Mouse (Mus musculus) midbrain, postnatal 0 days (tissue): ENCODE data around the gene Klhl26. TPM values are rescaled to one million over a fixed set of nuclear protein-coding genes. Genes with fewer than 3 reads are reported as not detected.

Experiments used
- ATAC-seq: fragments of 200-750 bp; cut with Nextera tagmentation; 2 replicates; pipeline ENCODE4 v1.8.0; 2017; ENCODE audit warnings: moderate number of reproducible peaks, mild to moderate bottlenecking, moderate TSS enrichment, moderate library complexity; ENCODE audit not compliant: low FRiP score
- DNase-seq: peaks from one replicate; pipeline ENCODE4 v3.0.0-alpha.2; 2015; ENCODE audit warnings: low spot score
- H3K27ac ChIP-seq: fragments of 300-500 bp; sonication (generic); 2 replicates; pipeline ENCODE4 v1.5.1; 2014; ENCODE audit warnings: low read depth, mild to moderate bottlenecking, low read length, mixed read lengths
- H3K27me3 ChIP-seq: fragments of 300-500 bp; sonication (generic); 2 replicates; pipeline ENCODE4 v1.6.1; 2014; ENCODE audit warnings: low read length, control low read depth, mixed read lengths; ENCODE audit not compliant: insufficient read depth
- H3K36me3 ChIP-seq: fragments of 300-500 bp; sonication (generic); 2 replicates; pipeline ENCODE4 v1.6.1; 2014; ENCODE audit warnings: low read length, control low read depth, mixed read lengths; ENCODE audit not compliant: insufficient read depth
- H3K4me1 ChIP-seq: fragments of 300-500 bp; sonication (generic); 2 replicates; pipeline ENCODE4 v1.6.1; 2014; ENCODE audit warnings: mild to moderate bottlenecking, control low read depth, antibody characterized with exemption, low read length, mixed read lengths; ENCODE audit not compliant: insufficient read depth
- H3K4me2 ChIP-seq: fragments of 300-500 bp; sonication (generic); 2 replicates; pipeline ENCODE4 v1.6.1; 2014; ENCODE audit warnings: low read depth, mild to moderate bottlenecking, low read length, mixed read lengths; ENCODE audit not compliant: poor library complexity, severe bottlenecking
- H3K4me3 ChIP-seq: fragments of 300-500 bp; sonication (generic); 2 replicates; pipeline ENCODE4 v1.5.1; 2014; ENCODE audit warnings: low read depth, mild to moderate bottlenecking, low read length, moderate library complexity
- H3K9ac ChIP-seq: fragments of 300-500 bp; sonication (generic); replicated peaks from 2 replicates; pipeline ENCODE4 v1.6.1; 2014; ENCODE audit warnings: mild to moderate bottlenecking, low read length, moderate library complexity, mixed read lengths; ENCODE audit not compliant: poor library complexity, severe bottlenecking
- H3K9me3 ChIP-seq: fragments of 300-500 bp; sonication (generic); 2 replicates; pipeline ENCODE4 v1.6.1; 2016; ENCODE audit warnings: low read length, control low read depth
- CTCF ChIP-seq: IDR thresholded peaks from 2 replicates; pipeline ENCODE4 v1.5.1; 2016; ENCODE audit warnings: antibody characterized with exemption, mild to moderate bottlenecking
- WGBS: fragments of 180-500 bp; shearing (Covaris S2); extraction: QIAGEN DNeasy Blood & Tissue Kit; methylation state at CpG from one replicate; pipeline ENCODE4 v1.1.7; 2014; 5-methylcytosine and 5-hydroxymethylcytosine counted together
- polyA plus RNA-seq: library from polyadenylated mRNA; unstranded; fragments of >200 nt; fragmentation: Nextera tagmentation; extraction: Ambion mirVana; gene quantifications from 2 replicates; pipeline ENCODE4 v1.2.1, GENCODE M21; 2015
- total RNA-seq: library from RNA; depleted of rRNA; stranded (reverse); fragments of >200 nt; gene quantifications from 2 replicates; pipeline ENCODE4 v1.2.3, GENCODE M21; 2014; rRNA removed

Gene Klhl26
- total RNA-seq (48.9 and 51.0 TPM in 2 replicates), polyA plus RNA-seq (39.4 TPM in 2 replicates)

- peak within 1 kb of the TSS; percentile 81 for H3K9ac ChIP-seq
- under 1% methylated on average over 53 of the region's 53 CpGs for WGBS
- H3K27me3 ChIP-seq, result no peaks in the 10 kb centered on the region
- H3K9me3 ChIP-seq, result no peaks in the 10 kb centered on the region
- H3K27ac ChIP-seq, result peak within 1 kb of the TSS; percentile 38; the same call in 1 of the 2 replicates
- no peaks in the 10 kb centered on the region for H3K36me3 ChIP-seq
- H3K4me2 ChIP-seq, result peak within 1 kb of the TSS; percentile 72
- peak; percentile 92 for DNase-seq
- peak; percentile 84 for ATAC-seq
- H3K4me1 ChIP-seq, result peaks cover 14% of the 10 kb centered on the region; the same call in 1 of the 2 replicates
- H3K4me3 ChIP-seq, result peak within 1 kb of the TSS; percentile 75
- TF ChIP-seq CTCF, result no peak
These were observed at the start of gene Klhl26 for GRCm38 (mm10) chr8:70476333-70477268. Gene Klhl26, minus strand, starts transcription at chr8:70476968.

GRCm38 (mm10) chr8:70522592-70523403, 46.0 kb upstream of the Klhl26 start:
- Histone ChIP-seq H3K27ac (peak overlapping the region; percentile 87), H3K36me3 (peaks cover 14% of the 10 kb centered on the region), H3K9ac (peak overlapping the region; percentile 83), H3K9me3 (no peaks in the 10 kb centered on the region), H3K4me3 (peak overlapping the region; percentile 73), H3K4me1 (0 out of 2 replicates have a peak, but pooled peaks cover 3% of the 10 kb centered on the region), H3K27me3 (no peaks in the 10 kb centered on the region), H3K4me2 (peak overlapping the region; percentile 77)
- TF ChIP-seq CTCF, result peak; percentile 85
- peak; percentile 99 for DNase-seq
- ATAC-seq, result peak; percentile 85
- under 1% methylated on average over 50 of the region's 51 CpGs for WGBS

GRCm38 (mm10) chr8:70519606-70520005, 42.8 kb upstream of the Klhl26 start:
- H3K9ac ChIP-seq, result no peak overlapping the region
- ATAC-seq, result no peak
- DNase-seq, result no peak
- H3K36me3 ChIP-seq, result peaks cover 22% of the 10 kb centered on the region
- no peaks in the 10 kb centered on the region for H3K27me3 ChIP-seq
- TF ChIP-seq CTCF, result no peak
- H3K27ac ChIP-seq, result no peak overlapping the region
- 0 out of 2 replicates have a peak, but pooled peaks cover 3% of the 10 kb centered on the region for H3K4me1 ChIP-seq
- 66% methylated on average over 2 of the region's 2 CpGs for WGBS
- H3K4me3 ChIP-seq, result no peak overlapping the region
- H3K4me2 ChIP-seq, result no peak overlapping the region
- H3K9me3 ChIP-seq, result no peaks in the 10 kb centered on the region

- DNase-seq, result no peak
- 95% methylated on average over 6 of the region's 6 CpGs for WGBS
- Histone ChIP-seq H3K9me3 (no peaks in the 10 kb centered on the region), H3K36me3 (peaks cover 22% of the 10 kb centered on the region), H3K9ac (no peak overlapping the region), H3K27ac (no peak overlapping the region), H3K4me2 (no peak overlapping the region), H3K4me1 (0 out of 2 replicates have a peak, but pooled peaks cover 3% of the 10 kb centered on the region), H3K27me3 (no peaks in the 10 kb centered on the region), H3K4me3 (no peak overlapping the region)
- no peak for ATAC-seq
- no peak for TF ChIP-seq CTCF
These were observed 42.3 kb upstream of the Klhl26 start for GRCm38 (mm10) chr8:70519043-70519442.

- WGBS, result 71% methylated on average over 10 of the region's 10 CpGs
- ATAC-seq, result no peak
These were observed 41.3 kb upstream of the Klhl26 start for GRCm38 (mm10) chr8:70517940-70518643.

More at GRCm38 (mm10) chr8:70517940-70518643, 41.3 kb upstream of the Klhl26 start:
- no peaks in the 10 kb centered on the region for H3K27me3 ChIP-seq
- H3K27ac ChIP-seq, result no peak overlapping the region
- no peaks in the 10 kb centered on the region for H3K4me1 ChIP-seq
- no peak for TF ChIP-seq CTCF
- no peak overlapping the region for H3K4me3 ChIP-seq
- no peak for DNase-seq
- no peak overlapping the region for H3K4me2 ChIP-seq
- no peak overlapping the region for H3K9ac ChIP-seq
- H3K9me3 ChIP-seq, result no peaks in the 10 kb centered on the region
- H3K36me3 ChIP-seq, result peaks cover 22% of the 10 kb centered on the region
